Mouse (Mus musculus): ENCODE data around the gene Gm21294. TPM values are rescaled to one million over a fixed set of nuclear protein-coding genes. Genes with fewer than 3 reads are reported as not detected.

Gene Gm21294
- not detected in 2 replicates for polyA plus RNA-seq (2012; rRNA removed)

DNA sequence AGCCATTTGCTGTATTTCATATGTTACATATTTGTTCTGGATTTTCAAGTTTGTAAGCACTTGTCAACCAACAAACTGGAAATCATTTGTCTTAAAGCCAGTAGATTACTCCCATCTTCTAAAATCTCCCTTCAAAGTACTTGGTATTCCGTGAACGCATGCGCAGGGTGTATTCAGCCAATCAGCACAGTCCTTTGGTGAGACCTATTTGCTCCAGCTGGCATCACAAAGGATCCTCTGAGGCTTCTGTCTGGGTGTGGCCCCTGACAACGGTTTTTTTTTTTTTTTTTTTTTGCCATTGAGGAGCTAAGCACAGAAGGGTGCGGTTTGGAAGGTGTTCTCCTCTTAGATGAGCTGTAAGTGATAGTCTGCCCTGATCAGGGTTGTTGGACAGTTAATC is at the start of gene Gm21294:
Gene Gm21294, plus strand, starts transcription at position 301 of the 400 bp plus-strand sequence.

